Mouse (Mus musculus) c-Kit-positive CD71-positive TER-119-positive erythroid progenitor cells, embryonic 14.5 days (primary cell): Measurements from ENCODE around the gene Krt17.
"Not testable (repeated sequence)": the region's sequence is repeated elsewhere in the genome, so short reads cannot be mapped to it uniquely, and the experiment has no call there.

Source experiments
- DNase-seq: peaks from one replicate; pipeline ENCODE4 v3.0.0-alpha.2; 2013; ENCODE audit warnings: low spot score

Gene Krt17

GRCm38 (mm10) chr11:100260514-100261234 is at the start of gene Krt17:
Gene Krt17 (minus strand): TSS chr11:100261029.
- DNase-seq: no peak

GRCm38 (mm10) chr11:100308672-100309071 is 47.8 kb upstream of the Krt17 start:
- DNase-seq: not testable (repeated sequence)

- no peak for DNase-seq
These were observed 47.1 kb upstream of the Krt17 start for GRCm38 (mm10) chr11:100307900-100308299.

- DNase-seq: no peak
These were observed 40.5 kb upstream of the Krt17 start for GRCm38 (mm10) chr11:100301292-100301691.

GRCm38 (mm10) chr11:100300293-100300692 is 39.5 kb upstream of the Krt17 start:
- DNase-seq: peak; percentile 59

GRCm38 (mm10) chr11:100298274-100299036 is 37.6 kb upstream of the Krt17 start:
- peak; percentile 74 for DNase-seq

GRCm38 (mm10) chr11:100297801-100298200 is 37.0 kb upstream of the Krt17 start:
- peak; percentile 39 for DNase-seq

GRCm38 (mm10) chr11:100295308-100295707 is 34.5 kb upstream of the Krt17 start:
- peak; percentile 74 for DNase-seq

- DNase-seq: no peak
These were observed 32.1 kb upstream of the Krt17 start for GRCm38 (mm10) chr11:100292884-100293283.

- DNase-seq: no peak
These were observed 29.4 kb upstream of the Krt17 start for GRCm38 (mm10) chr11:100290235-100290634.

GRCm38 (mm10) chr11:100288942-100289341 is 28.1 kb upstream of the Krt17 start:
- no peak for DNase-seq

GRCm38 (mm10) chr11:100287024-100287423 is 26.2 kb upstream of the Krt17 start:
- DNase-seq: no peak

GRCm38 (mm10) chr11:100284988-100285387 is 24.2 kb upstream of the Krt17 start:
- no peak for DNase-seq

- DNase-seq: peak; percentile 59
These were observed 21.7 kb upstream of the Krt17 start for GRCm38 (mm10) chr11:100282549-100282948.

- peak; percentile 76 for DNase-seq
These were observed 21.0 kb upstream of the Krt17 start for GRCm38 (mm10) chr11:100281596-100282544.

GRCm38 (mm10) chr11:100278759-100279158 is 17.9 kb upstream of the Krt17 start:
- DNase-seq: no peak

GRCm38 (mm10) chr11:100277726-100278480 is 17.1 kb upstream of the Krt17 start:
- DNase-seq: no peak

GRCm38 (mm10) chr11:100275466-100275865 is 14.6 kb upstream of the Krt17 start:
- DNase-seq: no peak

- no peak for DNase-seq
These were observed 13.9 kb upstream of the Krt17 start for GRCm38 (mm10) chr11:100274719-100275118.

- DNase-seq: no peak
These were observed 11.0 kb upstream of the Krt17 start for GRCm38 (mm10) chr11:100271878-100272277.

GRCm38 (mm10) chr11:100269821-100270332 is 9.0 kb upstream of the Krt17 start, which contains the start of gene Krt42:
Gene Krt42 (minus strand): TSS chr11:100269871.
- no peak for DNase-seq
